Mouse (Mus musculus): Measurements from ENCODE around the gene Pde4c. TPM values are rescaled to one million over a fixed set of nuclear protein-coding genes. Genes with fewer than 3 reads are reported as not detected.

Gene Pde4c
- total RNA-seq, 2 experiments from 2014 or later: 0.49 to 0.61 TPM

- intact Hi-C loops (cut with DNase I): no loop called here
- DNase-seq (ENCODE audit: extremely low spot score in 1 of 2, low spot score in 2 of 2): no peak
Observed at GRCm38 (mm10) chr8:70796403-70797080, 73.0 kb downstream of the Pde4c start.

GRCm38 (mm10) chr8:70797081-70798070 lies 73.9 kb downstream of the Pde4c start:
- intact Hi-C loops (cut with DNase I): no loop called here
- DNase-seq (ENCODE audit: extremely low spot score in 1 of 2, low spot score in 2 of 2): peak; percentile 90 to 93

GRCm38 (mm10) chr8:70798281-70798680 lies 74.8 kb downstream of the Pde4c start:
- no peak for DNase-seq (ENCODE audit: extremely low spot score in 1 of 2, low spot score in 2 of 2)
- intact Hi-C loops (cut with DNase I): no loop called here

GRCm38 (mm10) chr8:70800648-70801047 lies 77.1 kb downstream of the Pde4c start:
- intact Hi-C loops (cut with DNase I): loop anchor here (5.0 kb wide), 1 partner anchor 37 kb away; the partner anchor contains the start of gene Arrdc2
- DNase-seq (ENCODE audit: extremely low spot score in 1 of 2, low spot score in 2 of 2): peak in 1 of 2 experiments; percentile 73

Small RNA genes lying within 50 kb of the gene (microRNA-seq; reads per million reads assigned to microRNA genes)
- 7.5 reads per million, percentile 25 among the genes with 10 or more reads in this experiment for gene Mir7240

Other genes starting within 250 kb of the Pde4c start
- gene Klhl26, start 246.8 kb upstream of the Pde4c start, total RNA-seq (2021): 10 to 100 TPM; 33.1 to 33.8 TPM
- 100 to 1,000 TPM; 146 to 159 TPM for gene Tmem59l, start 236.4 kb upstream of the Pde4c start, total RNA-seq (2021)
- gene Crlf1, start 230.6 kb upstream of the Pde4c start, total RNA-seq (2021): 1 to 10 TPM; 7.0 to 9.5 TPM
- 100 to 1,000 TPM in 1 of 2 experiments, 10 to 100 TPM in 1; 95.1 to 106 TPM for gene Rex1bd, start 217.0 kb upstream of the Pde4c start, total RNA-seq (2021)
- gene Uba52, start 212.9 kb upstream of the Pde4c start, total RNA-seq (2021): 1,000 to 10,000 TPM in 1 of 2 experiments, 100 to 1,000 TPM in 1; 991 to 1,007 TPM
- 100 to 1,000 TPM; 361 to 375 TPM for gene Fkbp8, start 196.0 kb upstream of the Pde4c start, total RNA-seq (2021)
- gene Kxd1, start 195.8 kb upstream of the Pde4c start, total RNA-seq (2021): 10 to 100 TPM; 37.5 to 41.2 TPM
- 10 to 100 TPM; 15.1 to 18.5 TPM for gene Ell, start 184.3 kb upstream of the Pde4c start, total RNA-seq (2021)
- 10 to 100 TPM; 46.6 to 53.2 TPM for gene Isyna1, start 129.3 kb upstream of the Pde4c start, total RNA-seq (2021)
- gene Ssbp4, start 114.8 kb upstream of the Pde4c start, total RNA-seq (2021): 100 to 1,000 TPM; 236 to 250 TPM
- gene Lrrc25, start 107.6 kb upstream of the Pde4c start, total RNA-seq (2021): 1 to 10 TPM in 1 of 2 experiments, under 1 TPM in 1; 0.94 to 1.1 TPM
- not detected for gene Gdf15, start 91.3 kb upstream of the Pde4c start, total RNA-seq (2021)
- gene Pgpep1, start 63.3 kb upstream of the Pde4c start, total RNA-seq (2021): 10 to 100 TPM; 11.5 to 15.9 TPM
- gene Lsm4, start 50.5 kb upstream of the Pde4c start, total RNA-seq (2021): 10 to 100 TPM; 68.2 to 80.4 TPM
- gene Jund, start 24.8 kb upstream of the Pde4c start, total RNA-seq (2021): 100 to 1,000 TPM; 147 to 149 TPM
- under 1 TPM in 1 of 2 experiments, not detected in 1; 0.19 TPM for gene Iqcn, start 20.3 kb upstream of the Pde4c start, total RNA-seq (2021)
- not detected for gene Gm3336, start 5.2 kb upstream of the Pde4c start, total RNA-seq (2021)
- gene Rab3a, start 31.0 kb downstream of the Pde4c start, total RNA-seq (2021): 100 to 1,000 TPM; 756 to 791 TPM
- 10 to 100 TPM; 35.8 to 37.1 TPM for gene Mpv17l2, start 37.2 kb downstream of the Pde4c start, total RNA-seq (2021)
- 100 to 1,000 TPM; 173 TPM for gene Pik3r2, start 53.0 kb downstream of the Pde4c start, total RNA-seq (2021)
- gene Mast3, start 81.3 kb downstream of the Pde4c start, total RNA-seq (2021): 100 to 1,000 TPM; 115 to 117 TPM
- gene Il12rb1, start 84.7 kb downstream of the Pde4c start, total RNA-seq (2021): under 1 TPM; 0.13 to 0.28 TPM
- gene Arrdc2, start 116.0 kb downstream of the Pde4c start, total RNA-seq (2021): 10 to 100 TPM; 12.9 to 21.2 TPM
- 10 to 100 TPM; 27.9 to 33.2 TPM for gene Kcnn1, start 139.5 kb downstream of the Pde4c start, total RNA-seq (2021)
- gene Ccdc124, start 150.2 kb downstream of the Pde4c start, total RNA-seq (2021): 10 to 100 TPM; 88.9 to 93.3 TPM
- gene Slc5a5, start 169.0 kb downstream of the Pde4c start, total RNA-seq (2021): 1 to 10 TPM; 7.2 to 7.3 TPM
- gene Rpl18a, start 173.7 kb downstream of the Pde4c start, total RNA-seq (2021): 100 to 1,000 TPM; 690 to 725 TPM
- gene Map1s, start 182.2 kb downstream of the Pde4c start, total RNA-seq (2021): 10 to 100 TPM; 76.5 to 79.8 TPM

Data from left cerebral cortex, postnatal 10 days (tissue).